Mouse (Mus musculus): ENCODE measurements around the gene Tctex1d4. TPM values are rescaled to one million over a fixed set of nuclear protein-coding genes. Genes with fewer than 3 reads are reported as not detected.

Gene Tctex1d4
- polyA plus RNA-seq, 1 experiment: not detected

GRCm38 (mm10) chr4:117123546-117124217 lies 2.9 kb upstream of the Tctex1d4 start:
- WGBS: 47% methylated on average over 9 of the region's 9 CpGs
- Histone ChIP-seq H3K27ac (ENCODE audit: control insufficient read depth, insufficient read depth, low read depth, low read length, poor library complexity) (peak overlapping the region; percentile 59), H3K4me1 (ENCODE audit: control insufficient read depth, insufficient read depth, low read length) (peaks cover 16% of the 10 kb centered on the region), H3K4me3 (replicated peaks; ENCODE audit: control insufficient read depth, low read depth, low read length) (no peak overlapping the region)
- TF ChIP-seq CTCF (IDR thresholded peaks at IDR 0.05; ENCODE audit: control insufficient read depth, insufficient read depth, low read length): no peak
- TF ChIP-seq POLR2A (IDR thresholded peaks at IDR 0.05; ENCODE audit: borderline replicate concordance, control insufficient read depth, low read depth, low read length): no peak

GRCm38 (mm10) chr4:117124218-117124517 lies 2.4 kb upstream of the Tctex1d4 start:
- TF ChIP-seq POLR2A (IDR thresholded peaks at IDR 0.05; ENCODE audit: borderline replicate concordance, control insufficient read depth, low read depth, low read length) (no peak), CTCF (IDR thresholded peaks at IDR 0.05; ENCODE audit: control insufficient read depth, insufficient read depth, low read length) (no peak)
- 32% methylated on average over 3 of the region's 3 CpGs for whole genome bisulfite sequencing
- Histone ChIP-seq H3K4me1 (ENCODE audit: control insufficient read depth, insufficient read depth, low read length) (peaks cover 16% of the 10 kb centered on the region), H3K27ac (ENCODE audit: control insufficient read depth, insufficient read depth, low read depth, low read length, poor library complexity) (peak overlapping the region; percentile 91), H3K4me3 (replicated peaks; ENCODE audit: control insufficient read depth, low read depth, low read length) (no peak overlapping the region)

GRCm38 (mm10) chr4:117124518-117125347 lies 1.9 kb upstream of the Tctex1d4 start:
- Histone ChIP-seq H3K4me1 (ENCODE audit: control insufficient read depth, insufficient read depth, low read length) (peaks cover 16% of the 10 kb centered on the region), H3K27ac (ENCODE audit: control insufficient read depth, insufficient read depth, low read depth, low read length, poor library complexity) (peak overlapping the region; percentile 91), H3K4me3 (replicated peaks; ENCODE audit: control insufficient read depth, low read depth, low read length) (no peak overlapping the region)
- TF ChIP-seq CTCF (IDR thresholded peaks at IDR 0.05; ENCODE audit: control insufficient read depth, insufficient read depth, low read length) (no peak), POLR2A (IDR thresholded peaks at IDR 0.05; ENCODE audit: borderline replicate concordance, control insufficient read depth, low read depth, low read length) (0 out of 2 replicates have a peak, but pooled peaks have one; percentile 13)
- 2% methylated on average over 14 of the region's 14 CpGs for WGBS

GRCm38 (mm10) chr4:117125348-117125909 lies 1.2 kb upstream of the Tctex1d4 start, which contains the start of gene Btbd19:
TSS of gene Btbd19 (minus strand) at chr4:117125725.
- Histone ChIP-seq H3K4me3 (replicated peaks; ENCODE audit: control insufficient read depth, low read depth, low read length) (no peak within 1 kb of the TSS), H3K4me1 (ENCODE audit: control insufficient read depth, insufficient read depth, low read length) (peaks cover 16% of the 10 kb centered on the region), H3K27ac (ENCODE audit: control insufficient read depth, insufficient read depth, low read depth, low read length, poor library complexity) (peak within 1 kb of the TSS; percentile 91)
- 39% methylated on average over 8 of the region's 8 CpGs for WGBS
- no peak for TF ChIP-seq POLR2A (IDR thresholded peaks at IDR 0.05; ENCODE audit: borderline replicate concordance, control insufficient read depth, low read depth, low read length)

GRCm38 (mm10) chr4:117125910-117126674 lies 502 bp upstream of the Tctex1d4 start:
- no peak overlapping the region for H3K4me3 ChIP-seq (replicated peaks; ENCODE audit: control insufficient read depth, low read depth, low read length)
- WGBS: 26% methylated on average over 15 of the region's 15 CpGs
- H3K4me1 ChIP-seq (ENCODE audit: control insufficient read depth, insufficient read depth, low read length): peaks cover 16% of the 10 kb centered on the region
- TF ChIP-seq POLR2A (IDR thresholded peaks at IDR 0.05; ENCODE audit: borderline replicate concordance, control insufficient read depth, low read depth, low read length): no peak
- peak overlapping the region; percentile 91 for H3K27ac ChIP-seq (ENCODE audit: control insufficient read depth, insufficient read depth, low read depth, low read length, poor library complexity)

- Histone ChIP-seq H3K4me3 (replicated peaks; ENCODE audit: control insufficient read depth, low read depth, low read length) (no peak overlapping the region), H3K4me1 (ENCODE audit: control insufficient read depth, insufficient read depth, low read length) (peaks cover 17% of the 10 kb centered on the region), H3K27ac (ENCODE audit: control insufficient read depth, insufficient read depth, low read depth, low read length, poor library complexity) (no peak overlapping the region)
- WGBS: 89% methylated on average over 33 of the region's 33 CpGs
- no peak for TF ChIP-seq CTCF (IDR thresholded peaks at IDR 0.05; ENCODE audit: control insufficient read depth, insufficient read depth, low read length)
- TF ChIP-seq POLR2A (IDR thresholded peaks at IDR 0.05; ENCODE audit: borderline replicate concordance, control insufficient read depth, low read depth, low read length): no peak
Observed at GRCm38 (mm10) chr4:117127991-117128686, 1.5 kb downstream of the Tctex1d4 start.

- Histone ChIP-seq H3K4me1 (ENCODE audit: control insufficient read depth, insufficient read depth, low read length) (peaks cover 12% of the 10 kb centered on the region), H3K4me3 (replicated peaks; ENCODE audit: control insufficient read depth, low read depth, low read length) (no peak overlapping the region), H3K27ac (ENCODE audit: control insufficient read depth, insufficient read depth, low read depth, low read length, poor library complexity) (no peak overlapping the region)
- TF ChIP-seq POLR2A (IDR thresholded peaks at IDR 0.05; ENCODE audit: borderline replicate concordance, control insufficient read depth, low read depth, low read length) (no peak), CTCF (IDR thresholded peaks at IDR 0.05; ENCODE audit: control insufficient read depth, insufficient read depth, low read length) (no peak)
- 93% methylated on average over 6 of the region's 6 CpGs for WGBS
Observed at GRCm38 (mm10) chr4:117130790-117131189, 4.2 kb downstream of the Tctex1d4 start.

Measured in bone marrow, adult 2 months (tissue).